Mouse (Mus musculus): ENCODE results near the gene Cd300lb. TPM values are rescaled to one million over a fixed set of nuclear protein-coding genes. Genes with fewer than 3 reads are reported as not detected.

Gene Cd300lb
- polyA plus RNA-seq (2017; shearing (Covaris generic)), result not detected

GRCm38 (mm10) chr11:114934144-114934543 is at the start of gene Cd300lb:
Gene Cd300lb, minus strand, starts transcription at chr11:114934386.

GRCm38 (mm10) chr11:114968752-114969207 is 34.6 kb upstream of the Cd300lb start, which contains the start of gene Cd300c:
Gene Cd300c, minus strand, starts transcription at chr11:114969157.

DNA sequence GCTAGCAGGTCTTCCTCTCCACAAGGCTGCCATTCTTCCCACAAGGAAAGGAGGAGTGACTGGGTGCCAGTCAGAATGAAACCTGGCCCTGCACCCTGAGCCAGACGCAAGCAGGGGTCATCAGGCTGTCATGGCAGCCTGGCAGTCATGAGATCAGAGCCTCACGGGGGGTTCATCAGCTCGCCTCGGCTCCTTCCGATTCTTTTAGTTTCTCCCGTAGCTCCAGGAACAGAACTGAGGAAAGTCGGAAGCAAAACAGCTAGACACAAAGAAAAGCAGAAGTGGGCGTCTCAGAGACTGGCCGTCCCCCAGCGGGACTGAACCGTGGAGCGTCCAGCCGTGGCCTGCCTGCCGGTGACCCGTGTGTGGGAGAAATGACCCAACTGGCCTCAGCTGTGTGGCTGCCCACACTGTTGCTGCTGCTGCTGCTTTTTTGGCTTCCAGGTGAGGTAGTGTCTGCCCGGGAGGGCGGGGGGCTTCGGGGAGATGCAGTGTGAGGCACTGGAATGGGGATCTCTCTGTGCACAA is 44.1 kb downstream of the Cd300lb start, which contains the start of gene Cd300a:
Gene Cd300a (plus strand): TSS at position 51 of the 528 bp plus-strand sequence.

Other genes with a start within 250 kb of the Cd300lb start
- 0.23 TPM for gene Dnaic2, start 207.0 kb downstream of the Cd300lb start, polyA plus RNA-seq (2017; shearing (Covaris generic))
- not detected for gene Kif19a, start 169.0 kb downstream of the Cd300lb start, polyA plus RNA-seq (2017; shearing (Covaris generic))
- gene Btbd17, start 138.4 kb downstream of the Cd300lb start, polyA plus RNA-seq (2017; shearing (Covaris generic)), result 0.96 TPM
- not detected for gene Gpr142, start 135.5 kb downstream of the Cd300lb start, polyA plus RNA-seq (2017; shearing (Covaris generic))
- 0.34 TPM for gene Gprc5c, start 83.2 kb downstream of the Cd300lb start, polyA plus RNA-seq (2017; shearing (Covaris generic))
- not detected for gene Cd300a, start 44.3 kb downstream of the Cd300lb start, polyA plus RNA-seq (2017; shearing (Covaris generic))
- not detected for gene Cd300c, start 34.8 kb upstream of the Cd300lb start, polyA plus RNA-seq (2017; shearing (Covaris generic))
- gene Cd300ld, start 55.5 kb upstream of the Cd300lb start, polyA plus RNA-seq (2017; shearing (Covaris generic)), result not detected
- not detected for gene Cd300c2, start 67.5 kb upstream of the Cd300lb start, polyA plus RNA-seq (2017; shearing (Covaris generic))
- not detected for gene Cd300ld2, start 81.8 kb upstream of the Cd300lb start, polyA plus RNA-seq (2017; shearing (Covaris generic))
- gene Cd300ld4, start 92.6 kb upstream of the Cd300lb start, polyA plus RNA-seq (2017; shearing (Covaris generic)), result not detected
- not detected for gene Cd300ld5, start 103.4 kb upstream of the Cd300lb start, polyA plus RNA-seq (2017; shearing (Covaris generic))
- gene Cd300ld3, start 114.0 kb upstream of the Cd300lb start, polyA plus RNA-seq (2017; shearing (Covaris generic)), result not detected
- not detected for gene Cd300e, start 127.8 kb upstream of the Cd300lb start, polyA plus RNA-seq (2017; shearing (Covaris generic))
- 64.9 TPM for gene Rab37, start 157.0 kb upstream of the Cd300lb start, polyA plus RNA-seq (2017; shearing (Covaris generic))
- not detected for gene Cd300lf, start 199.6 kb upstream of the Cd300lb start, polyA plus RNA-seq (2017; shearing (Covaris generic))
- gene Slc9a3r1, start 229.0 kb upstream of the Cd300lb start, polyA plus RNA-seq (2017; shearing (Covaris generic)), result 214 TPM

Measured in effector memory CD4-positive, alpha-beta T cell, adult 7 months (primary cell).